Mouse (Mus musculus) midbrain, embryonic 10.5 days (tissue): ENCODE data around the gene Kmt2e. TPM values are rescaled to one million over a fixed set of nuclear protein-coding genes. Genes with fewer than 3 reads are reported as not detected.
A peak's percentile ranks its signal among the peaks of the same experiment; 100 is the strongest.

Experiments used
- DNase-seq: peaks from one replicate; pipeline ENCODE4 v3.0.0-alpha.2; 2017; ENCODE audit warnings: low spot score
- H3K27ac ChIP-seq: fragments of 300-500 bp; sonication (generic); replicated peaks from 2 replicates; pipeline ENCODE4 v1.5.1; 2016; ENCODE audit warnings: mild to moderate bottlenecking
- H3K27me3 ChIP-seq: fragments of 300-500 bp; sonication (generic); 2 replicates; pipeline ENCODE4 v1.6.1; 2016; ENCODE audit warnings: low read depth, mild to moderate bottlenecking; ENCODE audit not compliant: poor library complexity, severe bottlenecking
- H3K36me3 ChIP-seq: fragments of 300-500 bp; sonication (generic); 2 replicates; pipeline ENCODE4 v1.6.1; 2016; ENCODE audit warnings: mild to moderate bottlenecking, moderate library complexity
- H3K4me1 ChIP-seq: fragments of 300-500 bp; sonication (generic); 2 replicates; pipeline ENCODE4 v1.6.1; 2016
- H3K4me3 ChIP-seq: fragments of 300-500 bp; sonication (generic); 2 replicates; pipeline ENCODE4 v1.5.1; 2016; ENCODE audit warnings: mild to moderate bottlenecking, moderate library complexity
- H3K9me3 ChIP-seq: fragments of 300-500 bp; sonication (generic); replicated peaks from 2 replicates; pipeline ENCODE4 v1.6.1; 2016; ENCODE audit warnings: mild to moderate bottlenecking
- WGBS: fragments of 180-500 bp; shearing (Covaris S2); methylation state at CpG from one replicate; pipeline ENCODE4 v1.1.7; 2016; 5-methylcytosine and 5-hydroxymethylcytosine counted together
- polyA plus RNA-seq: library from polyadenylated mRNA; unstranded; fragments of >200 nt; fragmentation: Nextera tagmentation; extraction: Ambion mirVana; gene quantifications from 2 replicates; pipeline ENCODE4 v1.2.1, GENCODE M21; 2016

Kmt2e gene
- polyA plus RNA-seq = 86.6 and 101 TPM in 2 replicates

DNA sequence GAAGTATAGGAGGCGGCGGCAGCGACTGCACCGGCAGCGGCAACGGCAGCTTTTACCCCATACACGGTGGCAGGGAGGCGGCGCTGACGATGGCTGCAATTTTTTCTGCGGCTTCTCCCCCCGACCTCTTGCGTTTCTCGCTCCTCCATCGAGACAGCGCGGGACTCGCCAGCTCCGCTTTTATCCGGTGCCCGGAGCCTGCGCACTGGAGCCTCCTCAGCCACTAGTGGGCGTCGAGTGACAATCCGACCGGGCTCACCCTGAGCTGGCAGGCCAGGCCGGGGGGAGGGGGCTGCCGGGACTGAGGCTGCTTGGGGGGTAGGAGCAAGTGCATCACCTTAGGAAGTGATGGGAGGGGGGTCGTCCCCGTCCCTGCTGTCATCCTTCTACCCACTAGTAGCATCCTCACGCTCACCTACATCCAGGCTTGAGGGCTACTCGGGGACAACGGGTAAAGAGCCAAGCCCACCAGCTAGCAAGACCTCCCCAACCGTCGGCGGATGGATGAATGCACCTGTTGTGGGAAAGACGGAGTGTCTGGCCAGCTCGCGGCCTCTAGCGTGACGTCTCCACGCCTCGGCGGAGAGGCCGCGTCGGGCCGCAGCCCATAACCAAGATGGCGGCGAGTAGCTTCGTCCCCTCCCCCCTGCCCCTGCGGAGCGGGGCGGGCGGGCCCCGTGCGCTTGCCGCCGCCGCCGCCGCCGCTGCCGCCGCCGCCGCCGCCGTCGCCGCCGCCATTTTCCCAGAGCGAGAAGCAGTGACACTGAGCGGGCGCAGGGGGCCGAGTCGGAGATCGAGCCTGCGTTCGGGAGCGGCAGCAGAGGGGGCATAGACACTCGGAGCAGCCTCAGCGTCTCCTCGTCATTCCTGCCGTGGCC, at the start of gene Kmt2e:
Kmt2e (plus strand) TSS at position 722 of the 878 bp plus-strand sequence.
- Histone ChIP-seq H3K36me3 (0 out of 2 replicates have a peak, but pooled peaks cover 2% of the 10 kb centered on the region), H3K9me3 (no peaks in the 10 kb centered on the region), H3K27ac (peak within 1 kb of the TSS; percentile 100), H3K27me3 (no peaks in the 10 kb centered on the region), H3K4me3 (peak within 1 kb of the TSS; percentile 98), H3K4me1 (peaks cover 48% of the 10 kb centered on the region)
- DNase-seq = peak; percentile 88
- under 1% methylated on average over 85 of the region's 85 CpGs for WGBS

DNA sequence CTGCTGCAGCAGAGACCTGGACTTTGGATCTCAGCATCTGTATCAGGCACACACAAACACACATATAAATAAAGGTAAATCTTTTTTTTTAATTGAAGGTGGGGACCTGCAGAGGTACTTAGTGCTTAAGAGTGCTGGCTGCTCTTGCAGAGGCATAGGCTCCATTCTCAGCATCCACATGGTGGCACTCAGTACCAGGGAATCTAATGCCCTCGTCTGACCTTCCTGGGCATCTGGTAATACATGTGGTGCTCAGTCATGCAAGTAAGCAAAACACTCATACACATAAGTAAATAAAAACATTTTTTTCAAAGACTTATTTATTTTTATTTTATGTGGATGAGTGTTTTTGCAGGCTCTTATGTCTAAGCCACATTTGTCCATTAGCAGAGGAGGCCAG, 49.1 kb upstream of the Kmt2e start:
- Histone ChIP-seq H3K4me1 (peaks cover 30% of the 10 kb centered on the region), H3K27me3 (no peaks in the 10 kb centered on the region), H3K27ac (no peak overlapping the region), H3K9me3 (no peaks in the 10 kb centered on the region), H3K4me3 (no peak overlapping the region), H3K36me3 (no peaks in the 10 kb centered on the region)
- no peak for DNase-seq
- 69% methylated on average over 1 of the region's 1 CpGs for WGBS

DNA sequence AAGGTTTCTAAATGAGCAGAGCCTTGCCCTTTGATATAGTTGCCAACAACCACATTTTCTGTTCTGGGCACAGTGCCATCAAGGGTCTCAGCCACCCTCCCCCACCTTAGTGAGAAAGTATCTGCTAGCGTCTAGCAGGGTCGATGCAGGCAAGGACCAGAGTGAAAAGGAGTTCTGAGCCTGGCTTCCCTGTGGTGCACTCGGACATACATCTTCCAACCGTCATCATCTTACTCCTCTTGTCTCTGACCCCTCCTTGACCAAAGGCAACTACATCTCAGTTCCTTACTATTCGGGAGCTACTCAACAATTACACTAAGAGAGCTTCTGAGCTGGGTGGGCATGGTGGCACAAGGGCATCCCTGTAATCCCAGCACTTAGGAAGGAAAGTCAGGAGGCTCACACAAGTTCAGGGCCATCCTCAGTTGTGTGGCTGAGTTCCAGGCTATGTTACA, 48.5 kb upstream of the Kmt2e start:
- Histone ChIP-seq H3K4me1 (peaks cover 30% of the 10 kb centered on the region), H3K27me3 (no peaks in the 10 kb centered on the region), H3K27ac (no peak overlapping the region), H3K9me3 (no peaks in the 10 kb centered on the region), H3K36me3 (no peaks in the 10 kb centered on the region), H3K4me3 (no peak overlapping the region)
- 70% methylated on average over 5 of the region's 5 CpGs for WGBS
- DNase-seq = no peak

DNA sequence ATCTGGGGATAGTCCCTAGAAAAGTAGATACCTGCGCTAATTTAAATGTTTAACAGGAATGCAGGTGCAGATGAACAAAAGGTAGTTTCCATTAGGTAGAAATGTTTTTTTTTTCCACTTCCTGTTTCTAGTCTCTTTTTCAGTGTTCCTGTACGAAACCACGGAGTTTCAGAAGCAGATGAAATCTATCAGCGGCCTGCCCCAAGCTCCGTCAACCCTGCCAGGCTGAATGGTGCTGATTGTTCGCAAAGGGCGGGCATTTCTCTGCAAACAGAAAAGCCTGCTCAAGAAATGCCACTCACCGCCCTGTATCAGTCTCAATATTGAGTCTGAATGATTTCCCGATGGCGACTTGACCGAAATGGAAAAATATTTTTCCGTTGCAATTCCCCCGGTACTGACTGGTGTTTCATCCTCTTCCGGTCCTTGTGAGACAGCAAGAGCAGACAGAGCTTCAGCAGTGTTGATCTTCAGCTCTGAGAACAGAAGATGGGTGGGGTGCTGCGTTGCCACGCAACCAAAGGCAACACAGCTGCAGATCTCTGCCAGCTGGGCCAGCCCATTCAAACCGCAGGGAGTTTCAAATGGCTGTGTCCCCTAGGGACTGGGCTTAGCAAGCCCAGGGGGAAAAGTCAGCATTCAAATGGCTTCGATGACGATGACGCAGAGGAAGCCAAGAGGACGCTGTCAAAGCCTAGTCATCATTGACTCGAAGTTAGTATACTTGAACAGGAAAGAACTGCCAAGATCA, 47.5 kb upstream of the Kmt2e start:
- peak overlapping the region; percentile 56 for H3K4me3 ChIP-seq
- H3K4me1 ChIP-seq = peaks cover 30% of the 10 kb centered on the region
- H3K9me3 ChIP-seq = no peaks in the 10 kb centered on the region
- H3K36me3 ChIP-seq = no peaks in the 10 kb centered on the region
- peak; percentile 91 for DNase-seq
- no peaks in the 10 kb centered on the region for H3K27me3 ChIP-seq
- peak overlapping the region; percentile 88 for H3K27ac ChIP-seq
- WGBS = 2% methylated on average over 22 of the region's 22 CpGs

DNA sequence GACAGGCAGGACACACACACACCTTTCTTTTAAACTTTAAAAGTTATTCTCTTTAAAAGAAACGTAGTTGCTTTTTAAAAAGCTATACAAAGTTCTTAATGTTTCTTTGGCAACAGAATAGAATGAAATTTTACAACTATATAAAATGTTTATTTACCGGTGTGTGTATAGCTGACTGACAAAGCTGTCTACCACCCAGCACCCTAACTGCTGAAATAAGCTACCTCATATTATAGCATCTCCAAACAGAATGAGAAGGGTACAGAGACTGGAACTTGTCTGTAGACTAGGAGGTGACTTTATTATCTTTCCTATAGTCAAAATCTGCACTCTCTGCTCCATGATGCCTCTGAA, 47.0 kb upstream of the Kmt2e start:
- WGBS = 50% methylated on average over 2 of the region's 2 CpGs
- H3K4me1 ChIP-seq = peaks cover 30% of the 10 kb centered on the region

DNA sequence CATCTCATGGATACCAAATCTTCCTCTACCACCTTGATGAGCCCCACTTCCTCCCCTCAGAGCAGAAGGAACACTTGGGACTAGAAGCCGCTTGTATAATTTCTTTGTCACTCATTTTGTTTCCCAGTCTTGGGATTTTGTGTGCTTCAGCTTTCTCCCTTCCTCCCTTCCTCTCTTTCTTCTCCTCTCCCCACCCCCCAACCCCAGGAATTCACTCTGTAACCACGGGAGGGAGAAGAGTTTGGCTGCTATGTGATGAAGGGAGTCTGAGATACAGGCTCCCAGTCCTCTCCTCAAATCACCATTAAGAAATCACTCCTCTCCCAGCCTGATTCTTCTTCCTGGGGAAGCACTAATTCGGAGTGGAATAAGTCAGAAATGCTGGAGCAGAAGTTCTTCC, 46.1 kb upstream of the Kmt2e start:
- DNase-seq = no peak
- peaks cover 30% of the 10 kb centered on the region for H3K4me1 ChIP-seq
- no peaks in the 10 kb centered on the region for H3K9me3 ChIP-seq
- no peak overlapping the region for H3K4me3 ChIP-seq
- no peaks in the 10 kb centered on the region for H3K27me3 ChIP-seq
- WGBS = 43% methylated on average over 3 of the region's 3 CpGs
- no peaks in the 10 kb centered on the region for H3K36me3 ChIP-seq
- no peak overlapping the region for H3K27ac ChIP-seq

More for the DNA sequence above, 47.0 kb upstream of the Kmt2e start:
- Histone ChIP-seq H3K9me3 (no peaks in the 10 kb centered on the region), H3K27me3 (no peaks in the 10 kb centered on the region), H3K36me3 (no peaks in the 10 kb centered on the region), H3K4me3 (peak overlapping the region; percentile 56), H3K27ac (peak overlapping the region; percentile 88; the same call in 1 of the 2 replicates)
- no peak for DNase-seq

DNA sequence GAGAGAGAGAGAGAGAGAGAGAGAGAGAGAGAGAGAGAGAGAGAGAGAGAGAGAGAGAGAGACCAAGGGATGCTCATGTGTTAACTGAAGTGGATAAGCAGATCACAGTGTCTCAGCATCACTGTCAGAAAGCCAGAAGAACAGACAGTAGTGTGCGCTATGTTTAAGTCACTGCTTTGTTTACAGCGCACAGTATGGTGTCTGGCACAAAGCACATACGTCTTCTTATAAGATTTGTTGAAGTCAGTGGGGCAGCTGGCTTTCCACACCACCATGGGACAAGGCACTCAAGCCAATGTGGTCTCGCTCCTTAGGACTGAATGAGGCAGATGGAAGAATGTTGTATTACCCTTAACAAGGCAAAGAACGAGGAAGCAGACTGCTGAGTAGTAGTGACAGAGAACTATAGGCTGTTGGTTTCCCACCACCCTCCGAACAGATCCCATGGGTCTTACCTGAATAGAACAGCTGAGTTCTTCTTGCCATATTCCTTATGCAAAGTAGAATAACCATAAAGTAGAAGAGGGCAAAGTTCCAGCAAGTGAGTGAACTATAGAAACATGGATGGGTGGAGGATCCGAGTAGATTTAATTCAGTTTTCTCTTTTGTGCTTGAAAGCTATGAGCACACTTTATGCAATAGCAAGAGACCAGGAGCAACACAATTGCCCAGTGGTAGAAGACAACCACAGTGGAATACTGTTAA, 44.5 kb upstream of the Kmt2e start:
- Histone ChIP-seq H3K36me3 (no peaks in the 10 kb centered on the region), H3K4me1 (peaks cover 30% of the 10 kb centered on the region), H3K4me3 (no peak overlapping the region), H3K9me3 (no peaks in the 10 kb centered on the region), H3K27ac (no peak overlapping the region), H3K27me3 (no peaks in the 10 kb centered on the region)
- DNase-seq = no peak
- WGBS = 84% methylated on average over 7 of the region's 7 CpGs

DNA sequence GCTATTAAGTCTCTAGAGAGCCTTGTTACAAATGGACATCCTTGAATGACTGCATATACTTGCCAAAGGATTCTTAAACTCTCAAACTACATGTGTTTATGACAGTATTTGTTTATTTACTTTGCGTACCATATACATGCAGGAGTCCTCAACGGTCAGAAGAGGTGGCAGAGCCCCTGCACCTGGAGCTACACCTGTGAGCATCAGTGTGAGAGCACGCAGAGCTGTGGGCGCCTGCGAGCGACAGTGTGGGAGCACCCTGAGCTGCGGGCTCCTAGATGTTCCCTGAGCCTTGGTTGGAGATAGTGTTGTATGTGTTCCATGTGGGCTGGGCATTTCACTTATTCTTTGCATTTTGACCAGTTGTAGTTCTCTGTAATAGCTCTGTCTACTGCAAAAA, 42.5 kb upstream of the Kmt2e start:
- Histone ChIP-seq H3K36me3 (no peaks in the 10 kb centered on the region), H3K4me1 (peaks cover 19% of the 10 kb centered on the region), H3K9me3 (no peaks in the 10 kb centered on the region), H3K4me3 (no peak overlapping the region), H3K27me3 (no peaks in the 10 kb centered on the region), H3K27ac (no peak overlapping the region)
- WGBS = 91% methylated on average over 7 of the region's 7 CpGs
- DNase-seq = no peak

DNA sequence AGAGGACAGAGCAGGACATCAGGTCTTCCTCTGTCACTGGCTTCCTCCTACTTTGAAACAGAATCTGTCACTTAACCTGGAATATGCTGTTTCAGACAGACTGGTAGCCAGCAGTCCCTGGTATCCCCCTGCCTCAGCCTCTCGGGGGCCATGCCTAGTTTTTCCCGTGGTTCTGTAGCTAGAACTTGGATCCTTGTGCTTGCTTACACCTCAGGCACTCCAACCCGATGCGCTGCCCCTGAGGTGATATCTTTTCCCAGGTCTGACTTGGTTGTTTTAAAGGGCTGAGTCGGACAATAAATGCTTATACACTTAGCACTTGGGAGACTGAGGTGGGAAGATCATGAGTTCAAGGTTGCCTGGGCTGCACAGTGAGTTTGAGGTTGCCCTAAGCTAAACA, 40.4 kb upstream of the Kmt2e start:
- Histone ChIP-seq H3K4me3 (no peak overlapping the region), H3K27me3 (no peaks in the 10 kb centered on the region)
- 93% methylated on average over 5 of the region's 5 CpGs for WGBS

DNA sequence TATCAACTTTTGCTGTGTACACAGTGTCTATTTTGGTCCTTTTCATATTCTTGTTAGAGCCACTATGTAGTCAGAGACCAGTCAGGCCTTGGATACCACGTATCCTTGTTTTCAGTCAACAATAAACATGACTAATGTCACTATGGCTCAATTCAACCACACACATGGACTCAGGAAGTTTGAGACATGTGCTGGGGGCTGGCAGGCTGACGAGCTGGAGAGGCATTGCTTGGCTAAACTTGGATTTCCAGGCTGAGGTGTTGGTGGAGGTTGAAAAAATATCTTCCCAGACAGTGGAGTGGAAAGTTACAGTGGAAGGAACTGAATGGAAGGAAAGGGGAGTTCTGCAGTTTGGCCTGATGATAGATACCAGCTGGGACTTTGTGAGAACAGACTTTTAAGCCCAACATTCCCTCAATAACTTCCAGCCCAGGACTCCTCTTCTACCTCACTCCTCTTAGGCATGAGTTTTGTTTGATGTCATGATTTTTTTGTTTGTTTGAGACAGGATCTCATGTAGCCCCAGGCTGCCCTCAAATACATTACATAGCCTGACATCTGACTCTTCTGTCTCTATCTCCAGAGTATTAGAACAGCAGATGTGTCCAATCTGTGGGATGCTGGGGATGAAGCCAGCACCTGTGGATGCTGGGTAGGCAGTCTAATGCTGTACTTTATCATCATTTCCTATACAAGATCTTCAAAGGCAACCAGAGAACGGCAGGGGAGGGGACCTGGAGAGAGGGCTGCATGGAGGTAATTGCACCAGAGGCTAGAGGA, 39.7 kb upstream of the Kmt2e start:
- Histone ChIP-seq H3K36me3 (peaks cover 4% of the 10 kb centered on the region; the same call in 1 of the 2 replicates), H3K9me3 (no peaks in the 10 kb centered on the region), H3K27ac (no peak overlapping the region), H3K4me1 (no peaks in the 10 kb centered on the region), H3K27me3 (no peaks in the 10 kb centered on the region), H3K4me3 (no peak overlapping the region)
- no peak for DNase-seq
- 80% methylated on average over 3 of the region's 3 CpGs for WGBS

More for the DNA sequence above, 40.4 kb upstream of the Kmt2e start:
- H3K9me3 ChIP-seq = no peaks in the 10 kb centered on the region
- H3K27ac ChIP-seq = no peak overlapping the region
- no peaks in the 10 kb centered on the region for H3K4me1 ChIP-seq
- no peaks in the 10 kb centered on the region for H3K36me3 ChIP-seq
- DNase-seq = no peak

DNA sequence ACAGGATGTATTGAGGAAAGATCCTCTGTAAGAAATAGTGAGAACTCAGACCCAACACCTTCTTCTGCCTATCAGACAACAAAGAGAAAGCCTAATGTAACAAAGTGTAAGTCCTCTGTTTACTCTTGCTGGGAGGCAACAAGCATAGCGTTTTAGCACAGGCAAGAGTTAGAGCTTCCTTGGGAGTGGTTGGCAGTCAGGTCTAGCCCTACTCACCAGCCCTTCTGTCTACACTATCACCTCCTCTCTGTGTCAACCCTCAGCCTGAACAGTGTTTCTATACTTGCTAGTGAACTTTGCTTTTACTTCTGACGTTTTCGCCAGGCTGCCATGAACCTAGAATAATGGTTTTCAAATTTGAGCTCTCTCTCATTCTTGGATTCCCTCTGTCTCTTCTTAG, 38.5 kb upstream of the Kmt2e start:
- peaks cover 16% of the 10 kb centered on the region for H3K36me3 ChIP-seq
- H3K27ac ChIP-seq = no peak overlapping the region
- WGBS = 81% methylated on average over 3 of the region's 3 CpGs
- no peaks in the 10 kb centered on the region for H3K9me3 ChIP-seq
- H3K4me3 ChIP-seq = no peak overlapping the region
- H3K27me3 ChIP-seq = no peaks in the 10 kb centered on the region
- H3K4me1 ChIP-seq = no peaks in the 10 kb centered on the region
- DNase-seq = no peak

DNA sequence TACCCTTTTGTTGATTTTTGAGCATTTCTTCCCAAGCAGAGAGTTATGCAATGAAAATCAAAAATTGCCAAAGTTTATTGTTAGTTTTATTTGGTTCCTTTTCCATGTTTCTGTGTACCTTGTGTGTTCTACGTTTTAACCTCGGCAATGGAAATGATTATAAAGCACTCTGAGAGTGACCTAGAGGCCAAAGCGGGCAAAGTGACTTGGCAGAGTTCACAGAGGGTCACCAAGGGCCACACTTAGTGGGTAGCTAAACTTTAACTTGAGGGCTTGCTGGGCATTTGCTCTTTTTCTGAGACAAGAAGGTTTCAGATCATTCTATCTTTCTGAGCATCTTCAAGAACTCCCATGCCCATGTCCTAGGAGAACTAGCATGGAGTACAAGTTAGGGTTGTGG, 37.5 kb upstream of the Kmt2e start:
- DNase-seq = no peak
- 93% methylated on average over 3 of the region's 3 CpGs for WGBS

More for the DNA sequence above, 37.5 kb upstream of the Kmt2e start:
- Histone ChIP-seq H3K4me3 (no peak overlapping the region), H3K27me3 (no peaks in the 10 kb centered on the region), H3K36me3 (peaks cover 26% of the 10 kb centered on the region), H3K4me1 (no peaks in the 10 kb centered on the region), H3K27ac (no peak overlapping the region), H3K9me3 (no peaks in the 10 kb centered on the region)
